Mouse (Mus musculus): Measurements from ENCODE around the gene Apex2. TPM values are rescaled to one million over a fixed set of nuclear protein-coding genes. Genes with fewer than 3 reads are reported as not detected.
"Not testable (repeated sequence)": the region's sequence is repeated elsewhere in the genome, so short reads cannot be mapped to it uniquely, and the experiment has no call there.

Apex2 gene
- polyA plus RNA-seq, 1 experiment from 2014 or later, result 12.3 TPM

DNA sequence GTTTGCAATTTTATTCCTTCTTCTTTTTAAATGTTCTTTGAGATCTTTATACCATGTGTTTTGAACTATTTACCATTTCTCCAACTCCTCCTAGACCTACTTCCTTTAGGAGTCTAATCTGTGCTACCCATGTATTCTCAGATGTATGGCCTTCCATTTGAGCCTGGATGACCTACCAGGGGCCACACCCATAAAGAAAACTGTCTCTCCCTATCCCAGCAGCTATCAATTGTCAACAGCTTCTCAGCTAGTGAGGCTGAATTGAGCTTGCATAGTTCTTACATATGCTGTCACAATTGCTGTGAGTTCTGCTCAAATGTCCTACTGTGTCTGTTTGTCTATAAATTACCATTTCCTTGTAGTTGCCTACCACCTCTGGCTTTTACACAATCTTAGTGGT lies 73.7 kb downstream of the Apex2 start:
- no peak overlapping the region for H3K9ac ChIP-seq (ENCODE audit: low read length)
- H3K9me3 ChIP-seq (replicated peaks; ENCODE audit: control insufficient read depth, low read length), result no peaks in the 10 kb centered on the region
- H3K4me2 ChIP-seq (ENCODE audit: low read depth, low read length), result no peak overlapping the region
- no peak for ATAC-seq (replicated peaks; ENCODE audit: extremely low read depth, insufficient read depth, low FRiP score)
- H3K4me3 ChIP-seq (ENCODE audit: low read length), result no peak overlapping the region
- H3K27me3 ChIP-seq (ENCODE audit: control insufficient read depth, insufficient read depth, low read length), result no peaks in the 10 kb centered on the region
- H3K36me3 ChIP-seq (ENCODE audit: control insufficient read depth, insufficient read depth), result no peaks in the 10 kb centered on the region
- H3K4me1 ChIP-seq (ENCODE audit: control insufficient read depth, insufficient read depth, low read length), result no peaks in the 10 kb centered on the region
- no peak overlapping the region for H3K27ac ChIP-seq (ENCODE audit: low read length)

DNA sequence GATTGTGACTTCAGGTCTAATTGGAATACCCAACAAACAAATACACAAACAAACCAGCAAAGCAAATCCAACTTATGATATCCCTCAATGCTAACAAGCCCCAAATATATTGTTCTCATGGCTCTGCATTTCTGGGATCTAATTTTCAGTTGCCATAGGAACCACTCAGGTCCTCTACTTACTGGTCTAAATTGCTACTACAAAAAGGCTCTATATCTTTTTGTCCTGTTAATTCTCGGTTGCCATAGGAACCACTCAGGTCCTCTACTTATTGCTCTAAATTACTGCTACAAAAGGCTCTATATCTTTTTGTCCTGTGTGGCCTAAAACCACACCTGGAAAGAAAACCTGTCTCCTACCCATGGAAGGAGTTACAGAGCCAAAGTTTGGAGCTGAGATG lies 75.5 kb downstream of the Apex2 start:
- Histone ChIP-seq H3K4me1 (ENCODE audit: control insufficient read depth, insufficient read depth, low read length) (no peaks in the 10 kb centered on the region), H3K9me3 (replicated peaks; ENCODE audit: control insufficient read depth, low read length) (no peaks in the 10 kb centered on the region), H3K36me3 (ENCODE audit: control insufficient read depth, insufficient read depth) (no peaks in the 10 kb centered on the region), H3K9ac (ENCODE audit: low read length) (no peak overlapping the region), H3K27me3 (ENCODE audit: control insufficient read depth, insufficient read depth, low read length) (no peaks in the 10 kb centered on the region), H3K4me3 (ENCODE audit: low read length) (no peak overlapping the region), H3K4me2 (ENCODE audit: low read depth, low read length) (no peak overlapping the region), H3K27ac (ENCODE audit: low read length) (no peak overlapping the region)
- ATAC-seq (replicated peaks; ENCODE audit: extremely low read depth, insufficient read depth, low FRiP score), result no peak
- 82% methylated on average over 1 of the region's 1 CpGs for WGBS

DNA sequence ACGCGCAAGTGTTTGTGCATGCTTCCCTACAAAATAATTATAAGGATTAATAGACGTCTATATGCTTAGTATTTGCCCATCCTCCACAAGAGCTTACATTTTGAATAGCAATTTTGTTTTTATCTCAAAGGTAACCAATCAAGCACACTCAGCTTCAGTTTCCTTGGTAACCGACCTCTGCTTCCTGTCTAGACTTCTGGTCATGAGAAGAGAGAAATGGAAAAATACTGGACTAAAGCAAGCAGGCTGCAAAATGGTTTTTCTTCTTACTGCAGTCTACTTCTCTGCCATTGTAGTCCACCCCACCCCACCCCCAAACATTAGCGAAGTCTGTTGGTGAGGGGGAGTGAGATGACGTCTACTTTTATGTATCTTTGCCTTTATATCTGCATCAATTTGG lies 78.4 kb downstream of the Apex2 start:
- H3K9me3 ChIP-seq (replicated peaks; ENCODE audit: control insufficient read depth, low read length), result no peaks in the 10 kb centered on the region
- no peak overlapping the region for H3K9ac ChIP-seq (ENCODE audit: low read length)
- H3K4me3 ChIP-seq (ENCODE audit: low read length), result no peak overlapping the region
- no peaks in the 10 kb centered on the region for H3K36me3 ChIP-seq (ENCODE audit: control insufficient read depth, insufficient read depth)
- WGBS, result 68% methylated on average over 6 of the region's 6 CpGs
- no peak overlapping the region for H3K4me2 ChIP-seq (ENCODE audit: low read depth, low read length)
- no peaks in the 10 kb centered on the region for H3K4me1 ChIP-seq (ENCODE audit: control insufficient read depth, insufficient read depth, low read length)
- H3K27ac ChIP-seq (ENCODE audit: low read length), result no peak overlapping the region
- no peaks in the 10 kb centered on the region for H3K27me3 ChIP-seq (ENCODE audit: control insufficient read depth, insufficient read depth, low read length)
- ATAC-seq (replicated peaks; ENCODE audit: extremely low read depth, insufficient read depth, low FRiP score), result no peak

DNA sequence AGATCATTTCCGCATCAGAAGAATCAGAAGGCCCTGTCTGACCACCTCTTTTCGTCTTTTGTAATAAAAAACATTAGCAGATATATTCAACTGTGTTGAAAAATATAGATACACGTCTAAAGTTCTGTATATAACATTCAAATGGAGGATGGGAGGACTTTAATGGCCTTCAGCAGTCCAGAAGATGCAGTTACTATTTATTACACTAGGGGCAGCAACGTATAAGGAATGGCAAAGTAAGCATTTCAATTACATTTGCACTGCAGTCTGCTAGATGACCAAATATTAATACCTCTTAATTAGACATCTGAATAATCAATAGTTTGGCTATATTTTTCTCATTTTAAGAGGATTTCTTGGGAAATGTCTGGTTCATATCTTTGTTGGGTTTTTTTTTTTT lies 79.0 kb downstream of the Apex2 start:
- no peak overlapping the region for H3K9ac ChIP-seq (ENCODE audit: low read length)
- no peak for ATAC-seq (replicated peaks; ENCODE audit: extremely low read depth, insufficient read depth, low FRiP score)
- H3K27me3 ChIP-seq (ENCODE audit: control insufficient read depth, insufficient read depth, low read length), result no peaks in the 10 kb centered on the region
- H3K27ac ChIP-seq (ENCODE audit: low read length), result no peak overlapping the region
- no peaks in the 10 kb centered on the region for H3K9me3 ChIP-seq (replicated peaks; ENCODE audit: control insufficient read depth, low read length)
- WGBS, result 44% methylated on average over 4 of the region's 4 CpGs
- H3K4me1 ChIP-seq (ENCODE audit: control insufficient read depth, insufficient read depth, low read length), result no peaks in the 10 kb centered on the region
- no peak overlapping the region for H3K4me3 ChIP-seq (ENCODE audit: low read length)
- H3K4me2 ChIP-seq (ENCODE audit: low read depth, low read length), result no peak overlapping the region
- H3K36me3 ChIP-seq (ENCODE audit: control insufficient read depth, insufficient read depth), result no peaks in the 10 kb centered on the region

DNA sequence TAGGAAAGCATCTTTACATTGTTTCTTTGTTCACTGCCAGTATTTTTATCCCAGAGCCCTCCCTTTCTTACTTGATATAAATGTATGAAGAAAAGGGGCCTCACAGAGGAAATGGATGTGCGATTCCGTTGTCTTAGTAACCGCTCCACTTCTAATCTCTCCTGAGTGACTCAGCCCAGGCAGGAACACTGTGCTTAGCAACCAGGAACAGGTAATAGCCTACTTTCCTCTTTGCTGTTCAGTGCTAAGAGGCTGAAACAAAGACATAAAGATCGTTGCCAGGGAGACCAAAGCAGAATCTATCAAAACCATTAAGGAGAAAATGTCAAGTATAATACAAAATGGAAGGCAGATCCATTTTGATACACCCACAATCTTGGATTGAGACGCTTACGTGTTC lies 81.0 kb downstream of the Apex2 start:
- no peak for ATAC-seq (replicated peaks; ENCODE audit: extremely low read depth, insufficient read depth, low FRiP score)
- H3K9ac ChIP-seq (ENCODE audit: low read length), result no peak overlapping the region
- no peaks in the 10 kb centered on the region for H3K27me3 ChIP-seq (ENCODE audit: control insufficient read depth, insufficient read depth, low read length)
- H3K4me1 ChIP-seq (ENCODE audit: control insufficient read depth, insufficient read depth, low read length), result no peaks in the 10 kb centered on the region
- no peak overlapping the region for H3K4me2 ChIP-seq (ENCODE audit: low read depth, low read length)
- H3K36me3 ChIP-seq (ENCODE audit: control insufficient read depth, insufficient read depth), result no peaks in the 10 kb centered on the region
- 74% methylated on average over 6 of the region's 6 CpGs for WGBS
- no peaks in the 10 kb centered on the region for H3K9me3 ChIP-seq (replicated peaks; ENCODE audit: control insufficient read depth, low read length)
- no peak overlapping the region for H3K4me3 ChIP-seq (ENCODE audit: low read length)
- no peak overlapping the region for H3K27ac ChIP-seq (ENCODE audit: low read length)

DNA sequence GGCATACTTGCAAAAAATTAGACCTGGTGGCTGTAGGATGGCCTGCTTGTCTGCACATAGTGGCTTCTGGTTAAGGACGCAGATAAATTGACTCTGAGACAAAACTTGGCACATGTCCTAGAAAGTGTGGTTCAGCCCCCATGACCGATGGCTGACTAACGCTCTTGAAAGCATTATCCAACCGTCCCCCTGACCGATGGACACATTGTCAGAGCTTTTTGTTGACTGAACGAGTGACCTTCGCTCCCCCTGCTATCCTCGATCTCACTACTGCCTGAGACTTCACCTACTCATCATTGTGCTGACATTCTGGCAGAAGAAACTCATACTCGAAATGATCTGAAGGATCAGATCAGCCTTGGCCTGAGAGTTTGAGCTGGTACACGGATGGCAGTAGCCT lies 101.9 kb downstream of the Apex2 start:
- H3K27me3 ChIP-seq (ENCODE audit: control insufficient read depth, insufficient read depth, low read length); H3K4me2 ChIP-seq (ENCODE audit: low read depth, low read length); H3K4me1 ChIP-seq (ENCODE audit: control insufficient read depth, insufficient read depth, low read length); H3K27ac ChIP-seq (ENCODE audit: low read length); H3K9me3 ChIP-seq (replicated peaks; ENCODE audit: control insufficient read depth, low read length); H3K4me3 ChIP-seq (ENCODE audit: low read length); H3K9ac ChIP-seq (ENCODE audit: low read length); H3K36me3 ChIP-seq (ENCODE audit: control insufficient read depth, insufficient read depth); ATAC-seq (replicated peaks; ENCODE audit: extremely low read depth, insufficient read depth, low FRiP score): not testable (repeated sequence)
- WGBS, result 25% methylated on average over 1 of the region's 10 CpGs

DNA sequence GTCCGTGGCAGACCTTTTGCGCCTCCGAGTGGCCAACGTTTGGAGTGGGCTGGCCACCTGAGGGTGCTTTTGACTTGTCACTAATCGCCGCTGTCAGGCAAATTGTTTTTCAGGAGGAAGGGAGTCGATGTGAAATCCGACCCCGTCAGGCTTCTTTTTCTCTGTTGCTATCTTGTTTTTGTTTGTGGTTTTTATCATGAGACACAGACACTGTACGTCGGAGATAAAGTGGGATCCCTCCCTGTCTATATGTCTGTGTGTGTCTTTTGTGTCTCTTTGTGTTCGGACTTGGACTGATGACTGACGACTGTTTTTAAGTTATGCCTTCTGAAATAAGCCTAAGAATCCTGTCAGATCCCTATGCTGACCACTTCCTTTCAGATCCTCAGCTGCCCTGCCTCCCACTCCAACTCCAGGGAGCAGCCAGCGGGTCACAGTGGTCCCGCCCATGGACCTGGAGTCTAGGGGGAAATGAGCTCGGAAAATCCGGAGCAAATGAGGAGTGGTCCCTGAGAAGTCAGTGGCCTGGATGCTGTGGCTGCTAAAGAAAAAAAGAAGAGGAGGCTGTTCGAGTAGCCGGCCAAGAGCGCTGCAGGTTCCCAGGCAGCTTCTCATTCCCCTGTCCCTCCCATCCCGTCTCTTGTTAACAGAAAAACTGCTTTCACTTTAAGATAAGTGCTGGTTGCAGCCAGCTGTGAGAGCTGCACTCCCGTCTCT lies 103.2 kb downstream of the Apex2 start:
- H3K4me1 ChIP-seq (ENCODE audit: control insufficient read depth, insufficient read depth, low read length); H3K4me3 ChIP-seq (ENCODE audit: low read length); H3K27ac ChIP-seq (ENCODE audit: low read length); H3K27me3 ChIP-seq (ENCODE audit: control insufficient read depth, insufficient read depth, low read length); H3K4me2 ChIP-seq (ENCODE audit: low read depth, low read length); ATAC-seq (replicated peaks; ENCODE audit: extremely low read depth, insufficient read depth, low FRiP score); H3K9me3 ChIP-seq (replicated peaks; ENCODE audit: control insufficient read depth, low read length); H3K9ac ChIP-seq (ENCODE audit: low read length); H3K36me3 ChIP-seq (ENCODE audit: control insufficient read depth, insufficient read depth): not testable (repeated sequence)
- 41% methylated on average over 8 of the region's 22 CpGs for whole genome bisulfite sequencing

DNA sequence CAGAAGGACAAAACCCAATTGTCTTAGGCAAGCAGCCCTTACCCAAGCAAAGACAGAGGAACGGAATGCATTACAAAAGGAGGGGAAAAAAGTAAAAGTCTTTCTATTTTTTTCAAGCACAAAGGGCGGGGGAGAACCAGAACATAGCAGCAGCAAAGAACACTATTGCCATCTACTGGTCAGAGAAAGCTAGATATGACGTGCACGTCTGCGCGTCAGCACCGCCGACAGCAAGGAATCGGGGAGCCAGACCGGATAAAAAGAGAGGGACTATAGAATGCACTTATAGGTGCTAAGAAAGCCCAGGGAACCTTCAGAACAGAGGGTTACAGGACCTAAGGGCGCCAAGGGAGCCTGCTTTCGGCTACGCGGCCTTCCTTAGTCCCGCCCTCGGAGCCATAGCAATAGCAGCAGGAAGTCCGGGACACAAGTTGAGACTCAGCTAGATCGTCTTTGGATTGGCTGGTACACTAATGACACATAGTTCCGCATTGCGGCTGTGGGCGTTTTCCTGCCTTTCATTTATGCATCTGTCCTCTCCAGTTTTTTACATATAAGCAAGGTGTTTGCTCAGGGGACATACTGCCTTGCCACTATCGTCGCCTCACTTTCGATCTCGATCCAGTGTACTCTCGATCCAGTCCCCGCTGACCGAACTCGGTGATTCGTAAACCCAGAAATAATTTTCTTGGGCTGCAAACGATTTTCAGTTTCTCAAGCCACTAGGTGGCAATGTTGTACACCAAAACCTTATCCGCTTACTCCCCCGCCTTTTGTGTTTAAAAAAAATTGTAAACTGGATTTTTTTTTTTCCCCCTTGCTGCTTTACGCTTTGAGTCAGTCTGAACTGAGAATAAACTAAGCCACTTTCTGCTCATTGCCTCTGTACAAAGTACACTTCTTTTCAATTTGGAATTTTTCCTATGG lies 111.6 kb downstream of the Apex2 start:
- 1% methylated on average over 34 of the region's 34 CpGs for WGBS
- ATAC-seq (replicated peaks; ENCODE audit: extremely low read depth, insufficient read depth, low FRiP score), result peak; percentile 98
- Histone ChIP-seq H3K4me1 (ENCODE audit: control insufficient read depth, insufficient read depth, low read length) (peaks cover 2% of the 10 kb centered on the region; the same call in 1 of the 2 replicates), H3K4me3 (ENCODE audit: low read length) (peak overlapping the region; percentile 63), H3K36me3 (ENCODE audit: control insufficient read depth, insufficient read depth) (no peaks in the 10 kb centered on the region), H3K27me3 (ENCODE audit: control insufficient read depth, insufficient read depth, low read length) (no peaks in the 10 kb centered on the region), H3K27ac (ENCODE audit: low read length) (peak overlapping the region; percentile 73), H3K9me3 (replicated peaks; ENCODE audit: control insufficient read depth, low read length) (no peaks in the 10 kb centered on the region), H3K9ac (ENCODE audit: low read length) (peak overlapping the region; percentile 62), H3K4me2 (ENCODE audit: low read depth, low read length) (peak overlapping the region; percentile 53)

DNA sequence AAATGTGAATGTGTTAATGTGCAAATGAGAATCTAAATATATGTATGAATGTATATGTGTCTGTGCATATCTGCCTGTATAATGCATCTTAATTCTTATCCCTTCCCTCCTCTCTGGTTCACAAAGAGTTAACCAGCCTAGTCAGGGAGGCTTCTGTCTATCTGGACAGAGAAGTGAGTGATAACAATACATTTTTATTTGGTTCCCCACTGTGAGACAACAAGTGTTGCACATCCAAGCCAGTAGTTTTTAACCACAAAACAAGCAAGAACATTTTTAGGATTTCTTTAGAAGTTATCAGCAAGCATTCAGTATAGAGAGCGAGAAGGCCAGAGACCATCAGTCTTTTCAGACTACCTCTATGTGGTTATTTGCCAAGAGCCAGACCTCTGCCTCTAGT lies 118.3 kb downstream of the Apex2 start:
- WGBS, result 67% methylated on average over 1 of the region's 1 CpGs
- no peak overlapping the region for H3K4me3 ChIP-seq (ENCODE audit: low read length)
- no peak overlapping the region for H3K27ac ChIP-seq (ENCODE audit: low read length)
- H3K27me3 ChIP-seq (ENCODE audit: control insufficient read depth, insufficient read depth, low read length), result no peaks in the 10 kb centered on the region
- no peaks in the 10 kb centered on the region for H3K4me1 ChIP-seq (ENCODE audit: control insufficient read depth, insufficient read depth, low read length)
- no peaks in the 10 kb centered on the region for H3K36me3 ChIP-seq (ENCODE audit: control insufficient read depth, insufficient read depth)
- no peak overlapping the region for H3K4me2 ChIP-seq (ENCODE audit: low read depth, low read length)
- no peaks in the 10 kb centered on the region for H3K9me3 ChIP-seq (replicated peaks; ENCODE audit: control insufficient read depth, low read length)
- no peak overlapping the region for H3K9ac ChIP-seq (ENCODE audit: low read length)
- no peak for ATAC-seq (replicated peaks; ENCODE audit: extremely low read depth, insufficient read depth, low FRiP score)
